Mouse (Mus musculus) midbrain, embryonic 14.5 days (tissue): ENCODE data around the gene Oas1a. TPM values are rescaled to one million over a fixed set of nuclear protein-coding genes. Genes with fewer than 3 reads are reported as not detected.
A peak's percentile ranks its signal among the peaks of the same experiment; 100 is the strongest.
"Not testable (repeated sequence)": the region's sequence is repeated elsewhere in the genome, so short reads cannot be mapped to it uniquely, and the experiment has no call there.

Experiments used
- ATAC-seq: fragments of 200-750 bp; cut with Nextera tagmentation; 2 replicates; pipeline ENCODE4 v1.8.0; 2017; ENCODE audit warnings: moderate number of reproducible peaks, moderate library complexity; ENCODE audit not compliant: low FRiP score, low TSS enrichment
- DNase-seq: peaks from one replicate; pipeline ENCODE4 v3.0.0-alpha.2; 2015
- H3K27ac ChIP-seq: fragments of 300-500 bp; sonication (generic); replicated peaks from 2 replicates; pipeline ENCODE4 v1.5.1; 2014; ENCODE audit warnings: mild to moderate bottlenecking, low read depth, low read length, moderate library complexity
- H3K27me3 ChIP-seq: fragments of 300-500 bp; sonication (generic); 2 replicates; pipeline ENCODE4 v1.6.1; 2014; ENCODE audit warnings: low read length, control low read depth, mixed read lengths; ENCODE audit not compliant: control insufficient read depth, insufficient read depth
- H3K36me3 ChIP-seq: fragments of 300-500 bp; sonication (generic); 2 replicates; pipeline ENCODE4 v1.6.1; 2014; ENCODE audit warnings: low read length, control low read depth; ENCODE audit not compliant: control insufficient read depth, insufficient read depth
- H3K4me1 ChIP-seq: fragments of 300-500 bp; sonication (generic); 2 replicates; pipeline ENCODE4 v1.6.1; 2014; ENCODE audit warnings: mild to moderate bottlenecking, antibody characterized with exemption, low read length, control low read depth; ENCODE audit not compliant: control insufficient read depth, insufficient read depth
- H3K4me2 ChIP-seq: fragments of 300-500 bp; sonication (generic); 2 replicates; pipeline ENCODE4 v1.6.1; 2014; ENCODE audit warnings: mild to moderate bottlenecking, low read length, moderate library complexity
- H3K4me3 ChIP-seq: fragments of 300-500 bp; sonication (generic); replicated peaks from 2 replicates; pipeline ENCODE4 v1.5.1; 2014; ENCODE audit warnings: low read depth, low read length
- H3K9ac ChIP-seq: fragments of 300-500 bp; sonication (generic); replicated peaks from 2 replicates; pipeline ENCODE4 v1.6.1; 2014; ENCODE audit warnings: mild to moderate bottlenecking, low read length, moderate library complexity
- H3K9me3 ChIP-seq: fragments of 300-500 bp; sonication (generic); 2 replicates; pipeline ENCODE4 v1.6.1; 2016; ENCODE audit warnings: low read length, control low read depth, mixed read lengths; ENCODE audit not compliant: control insufficient read depth
- WGBS: fragments of 180-500 bp; shearing (Covaris S2); extraction: QIAGEN DNeasy Blood & Tissue Kit; methylation state at CpG from one replicate; pipeline ENCODE4 v1.1.7; 2014; 5-methylcytosine and 5-hydroxymethylcytosine counted together
- polyA plus RNA-seq: library from polyadenylated mRNA; unstranded; fragments of >200 nt; fragmentation: Nextera tagmentation; extraction: Ambion mirVana; gene quantifications from 2 replicates; pipeline ENCODE4 v1.2.1, GENCODE M21; 2014

Gene Oas1a
- polyA plus RNA-seq, 1 experiment from 2014 or later, result 3.1 TPM

- DNase-seq, result no peak
- Histone ChIP-seq H3K9me3 (no peaks in the 10 kb centered on the region), H3K27ac (no peak overlapping the region), H3K4me1 (no peaks in the 10 kb centered on the region), H3K4me3 (no peak overlapping the region), H3K4me2 (no peak overlapping the region), H3K9ac (no peak overlapping the region), H3K36me3 (no peaks in the 10 kb centered on the region), H3K27me3 (no peaks in the 10 kb centered on the region)
- WGBS, result 62% methylated on average over 6 of the region's 6 CpGs
- no peak for ATAC-seq
Observed at GRCm38 (mm10) chr5:120887831-120888230, 19.5 kb downstream of the Oas1a start.

- not testable (repeated sequence) for ATAC-seq, H3K4me2 ChIP-seq, H3K27me3 ChIP-seq, H3K9me3 ChIP-seq, H3K4me1 ChIP-seq, H3K9ac ChIP-seq, H3K27ac ChIP-seq, H3K4me3 ChIP-seq, H3K36me3 ChIP-seq, DNase-seq
- 34% methylated on average over 6 of the region's 9 CpGs for WGBS
Observed at GRCm38 (mm10) chr5:120887413-120887812, 19.9 kb downstream of the Oas1a start, which contains the start of gene Oas1g. Gene Oas1g (minus strand): TSS chr5:120887613.

- not testable (repeated sequence) for H3K9ac ChIP-seq, H3K36me3 ChIP-seq, H3K9me3 ChIP-seq, H3K4me2 ChIP-seq, H3K4me1 ChIP-seq, ATAC-seq, H3K4me3 ChIP-seq, DNase-seq, H3K27ac ChIP-seq, H3K27me3 ChIP-seq
- 93% methylated on average over 6 of the region's 6 CpGs for WGBS
Observed at GRCm38 (mm10) chr5:120881681-120882080, 25.6 kb downstream of the Oas1a start.

GRCm38 (mm10) chr5:120878803-120879202 lies 28.5 kb downstream of the Oas1a start:
- not testable (repeated sequence) for ATAC-seq, H3K27me3 ChIP-seq, H3K27ac ChIP-seq, DNase-seq, H3K4me1 ChIP-seq, H3K36me3 ChIP-seq, H3K4me3 ChIP-seq, H3K9ac ChIP-seq, H3K9me3 ChIP-seq, H3K4me2 ChIP-seq
- 59% methylated on average over 2 of the region's 2 CpGs for WGBS

- not testable (repeated sequence) for H3K27me3 ChIP-seq, ATAC-seq, H3K9ac ChIP-seq, H3K4me1 ChIP-seq, H3K4me3 ChIP-seq, H3K36me3 ChIP-seq, H3K9me3 ChIP-seq, H3K4me2 ChIP-seq, DNase-seq, H3K27ac ChIP-seq
- WGBS, result 88% methylated on average over 2 of the region's 2 CpGs
Observed at GRCm38 (mm10) chr5:120877407-120877806, 29.9 kb downstream of the Oas1a start.

- not testable (repeated sequence) for H3K4me1 ChIP-seq, H3K27me3 ChIP-seq, H3K4me3 ChIP-seq, H3K4me2 ChIP-seq, H3K9me3 ChIP-seq, DNase-seq, ATAC-seq, H3K36me3 ChIP-seq, H3K9ac ChIP-seq, H3K27ac ChIP-seq
- 63% methylated on average over 2 of the region's 3 CpGs for WGBS
Observed at GRCm38 (mm10) chr5:120876839-120877238, 30.5 kb downstream of the Oas1a start.

- no peak for ATAC-seq
- DNase-seq, result no peak
- 52% methylated on average over 2 of the region's 2 CpGs for WGBS
- Histone ChIP-seq H3K36me3 (no peaks in the 10 kb centered on the region), H3K9ac (no peak overlapping the region), H3K9me3 (no peaks in the 10 kb centered on the region), H3K4me2 (no peak overlapping the region), H3K27ac (no peak overlapping the region), H3K4me3 (no peak overlapping the region), H3K4me1 (0 out of 2 replicates have a peak, but pooled peaks cover 3% of the 10 kb centered on the region), H3K27me3 (no peaks in the 10 kb centered on the region)
Observed at GRCm38 (mm10) chr5:120871469-120871868, 35.9 kb downstream of the Oas1a start.

- H3K27me3 ChIP-seq, result no peaks in the 10 kb centered on the region
- no peak overlapping the region for H3K4me3 ChIP-seq
- no peak overlapping the region for H3K4me2 ChIP-seq
- H3K9ac ChIP-seq, result no peak overlapping the region
- no peaks in the 10 kb centered on the region for H3K36me3 ChIP-seq
- 0 out of 2 replicates have a peak, but pooled peaks cover 3% of the 10 kb centered on the region for H3K4me1 ChIP-seq
- no peaks in the 10 kb centered on the region for H3K9me3 ChIP-seq
- WGBS, result 82% methylated on average over 7 of the region's 7 CpGs
- no peak overlapping the region for H3K27ac ChIP-seq
- ATAC-seq, result no peak
- DNase-seq, result peak; percentile 1
Observed at GRCm38 (mm10) chr5:120870782-120871181, 36.5 kb downstream of the Oas1a start.

- no peak overlapping the region for H3K4me2 ChIP-seq
- ATAC-seq (no peak), DNase-seq (no peak)
- no peaks in the 10 kb centered on the region for H3K4me1 ChIP-seq
- no peaks in the 10 kb centered on the region for H3K27me3 ChIP-seq
- no peak overlapping the region for H3K27ac ChIP-seq
- WGBS, result 69% methylated on average over 3 of the region's 3 CpGs
- H3K4me3 ChIP-seq, result no peak overlapping the region
- H3K9ac ChIP-seq, result no peak overlapping the region
- H3K36me3 ChIP-seq, result no peaks in the 10 kb centered on the region
- H3K9me3 ChIP-seq, result no peaks in the 10 kb centered on the region
Observed at GRCm38 (mm10) chr5:120870081-120870480, 37.2 kb downstream of the Oas1a start.
